Mouse (Mus musculus): ENCODE measurements around the gene Aacs.
A peak's percentile ranks its signal among the peaks of the same experiment; 100 is the strongest.

Gene Aacs

GRCm38 (mm10) chr5:125493093-125493423 is 17.4 kb downstream of the Aacs start:
- DNase-seq (ENCODE audit: low spot score) = no peak

- DNase-seq (ENCODE audit: low spot score) = no peak
Measured at GRCm38 (mm10) chr5:125495655-125496054, 20.0 kb downstream of the Aacs start.

GRCm38 (mm10) chr5:125497821-125498600 is 22.4 kb downstream of the Aacs start:
- peak; percentile 77 for DNase-seq (ENCODE audit: low spot score)

GRCm38 (mm10) chr5:125501505-125501904 is 25.9 kb downstream of the Aacs start:
- no peak for DNase-seq (ENCODE audit: low spot score)

GRCm38 (mm10) chr5:125502186-125502585 is 26.6 kb downstream of the Aacs start:
- no peak for DNase-seq (ENCODE audit: low spot score)

- DNase-seq (ENCODE audit: low spot score) = no peak
Measured at GRCm38 (mm10) chr5:125503628-125504027, 28.0 kb downstream of the Aacs start.

GRCm38 (mm10) chr5:125504692-125505091 is 29.1 kb downstream of the Aacs start:
- DNase-seq (ENCODE audit: low spot score) = no peak

- no peak for DNase-seq (ENCODE audit: low spot score)
Measured at GRCm38 (mm10) chr5:125505968-125506367, 30.4 kb downstream of the Aacs start.

- DNase-seq (ENCODE audit: low spot score) = no peak
Measured at GRCm38 (mm10) chr5:125507582-125507981, 32.0 kb downstream of the Aacs start.

GRCm38 (mm10) chr5:125508006-125508405 is 32.4 kb downstream of the Aacs start:
- no peak for DNase-seq (ENCODE audit: low spot score)

GRCm38 (mm10) chr5:125509541-125509940 is 33.9 kb downstream of the Aacs start:
- peak; percentile 68 for DNase-seq (ENCODE audit: low spot score)

- DNase-seq (ENCODE audit: low spot score) = no peak
Measured at GRCm38 (mm10) chr5:125515006-125515405, 39.4 kb downstream of the Aacs start.

- DNase-seq (ENCODE audit: low spot score) = peak; percentile 52
Measured at GRCm38 (mm10) chr5:125518640-125519039, 43.0 kb downstream of the Aacs start.

- DNase-seq (ENCODE audit: low spot score) = peak; percentile 26
Measured at GRCm38 (mm10) chr5:125520930-125521590, 45.4 kb downstream of the Aacs start.

- DNase-seq (ENCODE audit: low spot score) = no peak
Measured at GRCm38 (mm10) chr5:125523361-125523760, 47.7 kb downstream of the Aacs start.

GRCm38 (mm10) chr5:125525516-125525915 is 49.9 kb downstream of the Aacs start:
- DNase-seq (ENCODE audit: low spot score) = no peak

GRCm38 (mm10) chr5:125526464-125526863 is 50.9 kb downstream of the Aacs start:
- DNase-seq (ENCODE audit: low spot score) = peak; percentile 47

GRCm38 (mm10) chr5:125529109-125529508 is 53.5 kb downstream of the Aacs start:
- peak; percentile 86 for DNase-seq (ENCODE audit: low spot score)

GRCm38 (mm10) chr5:125531634-125532033 is 56.0 kb downstream of the Aacs start, which contains the start of gene Tmem132b:
Gene Tmem132b (plus strand): TSS chr5:125531774.
- peak; percentile 52 for DNase-seq (ENCODE audit: low spot score)

GRCm38 (mm10) chr5:125532191-125532544 is 56.6 kb downstream of the Aacs start:
- peak; percentile 76 for DNase-seq (ENCODE audit: low spot score)

GRCm38 (mm10) chr5:125532545-125533224 is 57.1 kb downstream of the Aacs start:
- peak; percentile 13 for DNase-seq (ENCODE audit: low spot score)

GRCm38 (mm10) chr5:125533225-125533900 is 57.7 kb downstream of the Aacs start:
- DNase-seq (ENCODE audit: low spot score) = peak; percentile 22
